Mouse (Mus musculus): ENCODE measurements around the gene Pgm3. TPM values are rescaled to one million over a fixed set of nuclear protein-coding genes. Genes with fewer than 3 reads are reported as not detected.
"Not testable (repeated sequence)": the region's sequence is repeated elsewhere in the genome, so short reads cannot be mapped to it uniquely, and the experiment has no call there.

Pgm3 gene
- 42.1 and 48.7 TPM in 2 replicates for polyA plus RNA-seq (2015; fragmentation: Nextera tagmentation; extraction: Ambion mirVana)

- Histone ChIP-seq H3K4me3 (replicated peaks; ENCODE audit: low read length) (peak within 1 kb of the TSS; percentile 90), H3K27ac (ENCODE audit: low read length) (peak within 1 kb of the TSS; percentile 80), H3K4me1 (replicated peaks; ENCODE audit: control insufficient read depth, insufficient read depth, low read length) (peaks cover 14% of the 10 kb centered on the region), H3K4me2 (ENCODE audit: low read length) (peak within 1 kb of the TSS; percentile 99), H3K36me3 (ENCODE audit: control insufficient read depth, insufficient read depth) (peaks cover 7% of the 10 kb centered on the region), H3K27me3 (replicated peaks; ENCODE audit: control insufficient read depth, insufficient read depth, low read length) (no peaks in the 10 kb centered on the region), H3K9me3 (ENCODE audit: control insufficient read depth, low read length) (no peaks in the 10 kb centered on the region), H3K9ac (replicated peaks; ENCODE audit: low read depth, low read length) (peak within 1 kb of the TSS; percentile 87)
- WGBS = under 1% methylated on average over 59 of the region's 59 CpGs
- ATAC-seq = peak; percentile 98
These were observed at the start of gene Pgm3, which contains the start of gene Rwdd2a for GRCm38 (mm10) chr9:86571540-86572135. Gene Pgm3, minus strand, starts transcription at chr9:86571842. Gene Rwdd2a, plus strand, starts transcription at chr9:86571991.

- Histone ChIP-seq H3K36me3 (ENCODE audit: control insufficient read depth, insufficient read depth) (no peaks in the 10 kb centered on the region), H3K4me2 (ENCODE audit: low read length) (no peak overlapping the region), H3K4me1 (replicated peaks; ENCODE audit: control insufficient read depth, insufficient read depth, low read length) (peaks cover 3% of the 10 kb centered on the region; the same call in 1 of the 2 replicates), H3K9ac (replicated peaks; ENCODE audit: low read depth, low read length) (no peak overlapping the region), H3K27ac (ENCODE audit: low read length) (no peak overlapping the region), H3K4me3 (replicated peaks; ENCODE audit: low read length) (no peak overlapping the region), H3K9me3 (ENCODE audit: control insufficient read depth, low read length) (no peaks in the 10 kb centered on the region), H3K27me3 (replicated peaks; ENCODE audit: control insufficient read depth, insufficient read depth, low read length) (no peaks in the 10 kb centered on the region)
- ATAC-seq = 0 out of 2 replicates have a peak, but pooled peaks have one; percentile 52
- 55% methylated on average over 10 of the region's 10 CpGs for WGBS
These were observed 47.9 kb upstream of the Pgm3 start for GRCm38 (mm10) chr9:86619341-86620139.

- Histone ChIP-seq H3K4me3 (replicated peaks; ENCODE audit: low read length) (no peak overlapping the region), H3K4me1 (replicated peaks; ENCODE audit: control insufficient read depth, insufficient read depth, low read length) (peaks cover 3% of the 10 kb centered on the region; the same call in 1 of the 2 replicates), H3K4me2 (ENCODE audit: low read length) (no peak overlapping the region), H3K27ac (ENCODE audit: low read length) (no peak overlapping the region), H3K9me3 (ENCODE audit: control insufficient read depth, low read length) (no peaks in the 10 kb centered on the region), H3K36me3 (ENCODE audit: control insufficient read depth, insufficient read depth) (no peaks in the 10 kb centered on the region), H3K9ac (replicated peaks; ENCODE audit: low read depth, low read length) (no peak overlapping the region), H3K27me3 (replicated peaks; ENCODE audit: control insufficient read depth, insufficient read depth, low read length) (no peaks in the 10 kb centered on the region)
- no peak for ATAC-seq
- 82% methylated on average over 7 of the region's 7 CpGs for WGBS
These were observed 46.3 kb upstream of the Pgm3 start for GRCm38 (mm10) chr9:86617837-86618492.

DNA sequence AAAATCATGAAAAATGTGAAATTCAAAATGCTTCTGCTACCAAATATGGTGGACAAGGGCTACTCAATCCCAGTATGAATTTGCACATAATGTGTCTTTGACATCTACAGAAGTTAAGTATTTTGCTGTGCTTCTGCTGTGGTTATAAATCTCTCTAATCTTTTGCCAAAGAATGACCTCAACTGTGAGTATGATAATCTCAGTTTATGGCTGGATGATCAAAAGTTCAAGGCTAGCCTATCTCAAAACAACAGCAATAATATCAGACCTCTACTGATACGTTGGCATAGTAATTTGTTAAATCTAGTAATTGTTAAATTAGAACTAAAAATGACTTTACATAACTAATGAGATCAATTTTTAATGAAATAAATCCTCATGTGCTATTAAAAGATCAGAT lies 44.1 kb upstream of the Pgm3 start:
- Histone ChIP-seq H3K27me3 (replicated peaks; ENCODE audit: control insufficient read depth, insufficient read depth, low read length) (no peaks in the 10 kb centered on the region), H3K4me2 (ENCODE audit: low read length) (no peak overlapping the region), H3K4me1 (replicated peaks; ENCODE audit: control insufficient read depth, insufficient read depth, low read length) (peaks cover 3% of the 10 kb centered on the region; the same call in 1 of the 2 replicates), H3K9me3 (ENCODE audit: control insufficient read depth, low read length) (no peaks in the 10 kb centered on the region), H3K4me3 (replicated peaks; ENCODE audit: low read length) (no peak overlapping the region), H3K9ac (replicated peaks; ENCODE audit: low read depth, low read length) (no peak overlapping the region), H3K27ac (ENCODE audit: low read length) (no peak overlapping the region), H3K36me3 (ENCODE audit: control insufficient read depth, insufficient read depth) (no peaks in the 10 kb centered on the region)
- ATAC-seq = no peak
- 85% methylated on average over 1 of the region's 1 CpGs for WGBS

- H3K4me1 ChIP-seq (replicated peaks; ENCODE audit: control insufficient read depth, insufficient read depth, low read length) = no peaks in the 10 kb centered on the region
- 90% methylated on average over 4 of the region's 4 CpGs for WGBS
- ATAC-seq = no peak
These were observed 40.4 kb upstream of the Pgm3 start for GRCm38 (mm10) chr9:86612091-86612490.

DNA sequence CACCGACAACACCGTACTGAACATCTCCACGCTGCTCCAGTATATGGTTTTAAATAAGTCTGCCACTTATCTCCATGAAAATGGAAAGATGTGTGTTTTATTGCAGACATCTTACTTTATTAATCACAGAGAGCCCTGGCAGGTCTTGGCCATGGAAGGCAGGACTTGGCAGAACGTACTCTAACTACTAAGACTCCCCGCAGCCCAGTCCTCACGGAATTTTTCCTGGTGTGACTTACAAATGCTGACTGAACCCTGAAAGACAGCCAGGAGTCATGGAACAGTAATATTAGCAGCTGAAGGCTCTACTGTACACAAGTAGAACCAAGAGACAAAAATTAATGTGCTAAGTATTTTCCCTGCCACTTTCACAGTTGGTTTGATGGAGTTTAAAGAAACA lies 34.1 kb upstream of the Pgm3 start:
- no peak for ATAC-seq
- WGBS = 85% methylated on average over 6 of the region's 6 CpGs
- H3K4me3 ChIP-seq (replicated peaks; ENCODE audit: low read length) = no peak overlapping the region

More at GRCm38 (mm10) chr9:86612091-86612490, 40.4 kb upstream of the Pgm3 start:
- Histone ChIP-seq H3K27ac (ENCODE audit: low read length) (no peak overlapping the region), H3K4me2 (ENCODE audit: low read length) (no peak overlapping the region), H3K9ac (replicated peaks; ENCODE audit: low read depth, low read length) (no peak overlapping the region), H3K9me3 (ENCODE audit: control insufficient read depth, low read length) (no peaks in the 10 kb centered on the region), H3K27me3 (replicated peaks; ENCODE audit: control insufficient read depth, insufficient read depth, low read length) (no peaks in the 10 kb centered on the region), H3K36me3 (ENCODE audit: control insufficient read depth, insufficient read depth) (no peaks in the 10 kb centered on the region), H3K4me3 (replicated peaks; ENCODE audit: low read length) (no peak overlapping the region)

DNA sequence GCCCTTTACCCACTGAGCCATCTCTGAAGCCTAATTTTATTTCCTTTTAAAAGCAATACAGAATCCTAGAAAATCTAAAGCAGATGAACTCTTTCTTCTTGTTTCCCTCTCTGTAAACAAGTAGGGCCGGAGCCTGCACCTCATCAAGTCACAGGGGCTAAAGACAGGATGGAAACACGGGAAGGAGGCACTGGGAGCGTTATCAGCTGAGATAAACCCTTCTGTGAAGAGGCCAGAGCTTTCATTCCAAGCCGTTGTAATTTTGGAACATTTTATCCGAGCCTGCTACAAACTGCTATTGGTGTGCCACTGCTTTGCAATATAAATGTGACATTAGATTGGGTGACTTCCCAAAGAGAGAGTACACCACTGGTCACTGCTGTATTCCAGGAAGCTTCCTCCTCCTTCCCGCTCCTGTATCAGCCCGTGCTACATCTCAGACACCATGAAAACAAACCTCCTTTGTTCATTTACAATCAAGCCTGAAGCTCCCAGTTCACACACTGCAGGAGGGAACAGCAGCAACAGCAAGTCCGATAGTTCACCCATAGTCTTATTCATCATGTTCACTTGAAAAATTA lies 28.2 kb upstream of the Pgm3 start:
- H3K4me2 ChIP-seq (ENCODE audit: low read length) = no peak overlapping the region
- WGBS = 62% methylated on average over 8 of the region's 8 CpGs

More for the DNA sequence above, 34.1 kb upstream of the Pgm3 start:
- Histone ChIP-seq H3K9me3 (ENCODE audit: control insufficient read depth, low read length) (no peaks in the 10 kb centered on the region), H3K4me2 (ENCODE audit: low read length) (no peak overlapping the region), H3K36me3 (ENCODE audit: control insufficient read depth, insufficient read depth) (no peaks in the 10 kb centered on the region), H3K4me1 (replicated peaks; ENCODE audit: control insufficient read depth, insufficient read depth, low read length) (no peaks in the 10 kb centered on the region), H3K9ac (replicated peaks; ENCODE audit: low read depth, low read length) (no peak overlapping the region), H3K27ac (ENCODE audit: low read length) (no peak overlapping the region), H3K27me3 (replicated peaks; ENCODE audit: control insufficient read depth, insufficient read depth, low read length) (no peaks in the 10 kb centered on the region)

GRCm38 (mm10) chr9:86596983-86597382 lies 25.3 kb upstream of the Pgm3 start:
- not testable (repeated sequence) for H3K36me3 ChIP-seq (ENCODE audit: control insufficient read depth, insufficient read depth); H3K27me3 ChIP-seq (replicated peaks; ENCODE audit: control insufficient read depth, insufficient read depth, low read length); H3K4me3 ChIP-seq (replicated peaks; ENCODE audit: low read length); H3K9me3 ChIP-seq (ENCODE audit: control insufficient read depth, low read length); H3K9ac ChIP-seq (replicated peaks; ENCODE audit: low read depth, low read length); H3K4me1 ChIP-seq (replicated peaks; ENCODE audit: control insufficient read depth, insufficient read depth, low read length); H3K4me2 ChIP-seq (ENCODE audit: low read length); H3K27ac ChIP-seq (ENCODE audit: low read length); ATAC-seq

More for the DNA sequence above, 28.2 kb upstream of the Pgm3 start:
- H3K4me1 ChIP-seq (replicated peaks; ENCODE audit: control insufficient read depth, insufficient read depth, low read length) = no peaks in the 10 kb centered on the region
- H3K27ac ChIP-seq (ENCODE audit: low read length) = no peak overlapping the region
- H3K27me3 ChIP-seq (replicated peaks; ENCODE audit: control insufficient read depth, insufficient read depth, low read length) = no peaks in the 10 kb centered on the region
- no peak overlapping the region for H3K9ac ChIP-seq (replicated peaks; ENCODE audit: low read depth, low read length)
- H3K4me3 ChIP-seq (replicated peaks; ENCODE audit: low read length) = no peak overlapping the region
- no peak for ATAC-seq
- H3K9me3 ChIP-seq (ENCODE audit: control insufficient read depth, low read length) = no peaks in the 10 kb centered on the region
- no peaks in the 10 kb centered on the region for H3K36me3 ChIP-seq (ENCODE audit: control insufficient read depth, insufficient read depth)

GRCm38 (mm10) chr9:86594357-86594767 lies 22.7 kb upstream of the Pgm3 start:
- not testable (repeated sequence) for H3K4me2 ChIP-seq (ENCODE audit: low read length); ATAC-seq; H3K4me1 ChIP-seq (replicated peaks; ENCODE audit: control insufficient read depth, insufficient read depth, low read length); H3K4me3 ChIP-seq (replicated peaks; ENCODE audit: low read length); H3K9me3 ChIP-seq (ENCODE audit: control insufficient read depth, low read length); H3K27ac ChIP-seq (ENCODE audit: low read length); H3K27me3 ChIP-seq (replicated peaks; ENCODE audit: control insufficient read depth, insufficient read depth, low read length); H3K36me3 ChIP-seq (ENCODE audit: control insufficient read depth, insufficient read depth); H3K9ac ChIP-seq (replicated peaks; ENCODE audit: low read depth, low read length)
- 81% methylated on average over 9 of the region's 10 CpGs for WGBS

Data from forebrain, embryonic 16.5 days (tissue).